Mouse (Mus musculus): ENCODE results near the gene Rab11a. TPM values are rescaled to one million over a fixed set of nuclear protein-coding genes. Genes with fewer than 3 reads are reported as not detected.
A peak's percentile ranks its signal among the peaks of the same experiment; 100 is the strongest.

Gene Rab11a
- polyA plus RNA-seq, 1 experiment, result 188 TPM

GRCm38 (mm10) chr9:64769066-64769695 is 31.6 kb upstream of the Rab11a start:
- Histone ChIP-seq H3K36me3 (ENCODE audit: control insufficient read depth, insufficient read depth, low read length) (no peaks in the 10 kb centered on the region), H3K27me3 (replicated peaks; ENCODE audit: control insufficient read depth, insufficient read depth, low read length) (no peaks in the 10 kb centered on the region), H3K4me1 (ENCODE audit: control insufficient read depth, insufficient read depth, low read length) (no peaks in the 10 kb centered on the region), H3K27ac (ENCODE audit: insufficient read depth, low read depth, low read length) (no peak overlapping the region), H3K4me3 (ENCODE audit: insufficient read depth, low read depth, low read length) (no peak overlapping the region)
- TF ChIP-seq POLR2A (IDR thresholded peaks at IDR 0.05; ENCODE audit: low read depth, low read length) (no peak), CTCF (conservative IDR thresholded peaks at IDR 0.05; ENCODE audit: insufficient read depth, insufficient read length, low read depth, low read length) (peak; percentile 49)
- WGBS, result 55% methylated on average over 9 of the region's 9 CpGs
- peak; percentile 26 for DNase-seq

- 53% methylated on average over 1 of the region's 1 CpGs for WGBS
- no peak overlapping the region for H3K4me3 ChIP-seq (ENCODE audit: insufficient read depth, low read depth, low read length)
- H3K4me1 ChIP-seq (ENCODE audit: control insufficient read depth, insufficient read depth, low read length), result no peaks in the 10 kb centered on the region
- H3K27ac ChIP-seq (ENCODE audit: insufficient read depth, low read depth, low read length), result no peak overlapping the region
- no peak for TF ChIP-seq POLR2A (IDR thresholded peaks at IDR 0.05; ENCODE audit: low read depth, low read length)
- TF ChIP-seq CTCF (conservative IDR thresholded peaks at IDR 0.05; ENCODE audit: insufficient read depth, insufficient read length, low read depth, low read length), result no peak
- H3K27me3 ChIP-seq (replicated peaks; ENCODE audit: control insufficient read depth, insufficient read depth, low read length), result no peaks in the 10 kb centered on the region
- no peaks in the 10 kb centered on the region for H3K36me3 ChIP-seq (ENCODE audit: control insufficient read depth, insufficient read depth, low read length)
- DNase-seq, result no peak
Measured at GRCm38 (mm10) chr9:64767796-64768195, 30.2 kb upstream of the Rab11a start.

GRCm38 (mm10) chr9:64766136-64766535 is 28.6 kb upstream of the Rab11a start:
- no peak overlapping the region for H3K27ac ChIP-seq (ENCODE audit: insufficient read depth, low read depth, low read length)
- WGBS, result 95% methylated on average over 3 of the region's 3 CpGs
- TF ChIP-seq POLR2A (IDR thresholded peaks at IDR 0.05; ENCODE audit: low read depth, low read length) (no peak), CTCF (conservative IDR thresholded peaks at IDR 0.05; ENCODE audit: insufficient read depth, insufficient read length, low read depth, low read length) (no peak)
- no peak for DNase-seq
- no peaks in the 10 kb centered on the region for H3K4me1 ChIP-seq (ENCODE audit: control insufficient read depth, insufficient read depth, low read length)
- no peaks in the 10 kb centered on the region for H3K36me3 ChIP-seq (ENCODE audit: control insufficient read depth, insufficient read depth, low read length)
- no peaks in the 10 kb centered on the region for H3K27me3 ChIP-seq (replicated peaks; ENCODE audit: control insufficient read depth, insufficient read depth, low read length)
- H3K4me3 ChIP-seq (ENCODE audit: insufficient read depth, low read depth, low read length), result no peak overlapping the region

- no peak overlapping the region for H3K27ac ChIP-seq (ENCODE audit: insufficient read depth, low read depth, low read length)
- no peaks in the 10 kb centered on the region for H3K4me1 ChIP-seq (ENCODE audit: control insufficient read depth, insufficient read depth, low read length)
- no peaks in the 10 kb centered on the region for H3K36me3 ChIP-seq (ENCODE audit: control insufficient read depth, insufficient read depth, low read length)
- no peak overlapping the region for H3K4me3 ChIP-seq (ENCODE audit: insufficient read depth, low read depth, low read length)
- TF ChIP-seq CTCF (conservative IDR thresholded peaks at IDR 0.05; ENCODE audit: insufficient read depth, insufficient read length, low read depth, low read length), result no peak
- TF ChIP-seq POLR2A (IDR thresholded peaks at IDR 0.05; ENCODE audit: low read depth, low read length), result no peak
- DNase-seq, result no peak
- H3K27me3 ChIP-seq (replicated peaks; ENCODE audit: control insufficient read depth, insufficient read depth, low read length), result no peaks in the 10 kb centered on the region
- 92% methylated on average over 2 of the region's 2 CpGs for WGBS
Measured at GRCm38 (mm10) chr9:64764824-64765223, 27.3 kb upstream of the Rab11a start.

GRCm38 (mm10) chr9:64758052-64758451 is 20.5 kb upstream of the Rab11a start:
- no peak for DNase-seq
- no peak overlapping the region for H3K27ac ChIP-seq (ENCODE audit: insufficient read depth, low read depth, low read length)
- no peak overlapping the region for H3K4me3 ChIP-seq (ENCODE audit: insufficient read depth, low read depth, low read length)
- H3K36me3 ChIP-seq (ENCODE audit: control insufficient read depth, insufficient read depth, low read length), result no peaks in the 10 kb centered on the region
- no peaks in the 10 kb centered on the region for H3K27me3 ChIP-seq (replicated peaks; ENCODE audit: control insufficient read depth, insufficient read depth, low read length)
- WGBS, result 79% methylated on average over 14 of the region's 14 CpGs
- H3K4me1 ChIP-seq (ENCODE audit: control insufficient read depth, insufficient read depth, low read length), result no peaks in the 10 kb centered on the region
- TF ChIP-seq POLR2A (IDR thresholded peaks at IDR 0.05; ENCODE audit: low read depth, low read length) (no peak), CTCF (conservative IDR thresholded peaks at IDR 0.05; ENCODE audit: insufficient read depth, insufficient read length, low read depth, low read length) (no peak)

- Histone ChIP-seq H3K27me3 (replicated peaks; ENCODE audit: control insufficient read depth, insufficient read depth, low read length) (no peaks in the 10 kb centered on the region), H3K36me3 (ENCODE audit: control insufficient read depth, insufficient read depth, low read length) (no peaks in the 10 kb centered on the region), H3K4me3 (ENCODE audit: insufficient read depth, low read depth, low read length) (no peak overlapping the region), H3K4me1 (ENCODE audit: control insufficient read depth, insufficient read depth, low read length) (no peaks in the 10 kb centered on the region), H3K27ac (ENCODE audit: insufficient read depth, low read depth, low read length) (no peak overlapping the region)
- no peak for DNase-seq
- no peak for TF ChIP-seq CTCF (conservative IDR thresholded peaks at IDR 0.05; ENCODE audit: insufficient read depth, insufficient read length, low read depth, low read length)
- no peak for TF ChIP-seq POLR2A (IDR thresholded peaks at IDR 0.05; ENCODE audit: low read depth, low read length)
- 88% methylated on average over 5 of the region's 5 CpGs for WGBS
Measured at GRCm38 (mm10) chr9:64752575-64752974, 15.0 kb upstream of the Rab11a start.

- Histone ChIP-seq H3K4me3 (ENCODE audit: insufficient read depth, low read depth, low read length) (no peak overlapping the region), H3K27ac (ENCODE audit: insufficient read depth, low read depth, low read length) (no peak overlapping the region), H3K36me3 (ENCODE audit: control insufficient read depth, insufficient read depth, low read length) (no peaks in the 10 kb centered on the region), H3K4me1 (ENCODE audit: control insufficient read depth, insufficient read depth, low read length) (no peaks in the 10 kb centered on the region), H3K27me3 (replicated peaks; ENCODE audit: control insufficient read depth, insufficient read depth, low read length) (no peaks in the 10 kb centered on the region)
- WGBS, result 76% methylated on average over 6 of the region's 6 CpGs
- no peak for TF ChIP-seq CTCF (conservative IDR thresholded peaks at IDR 0.05; ENCODE audit: insufficient read depth, insufficient read length, low read depth, low read length)
- DNase-seq, result no peak
Measured at GRCm38 (mm10) chr9:64749314-64749713, 11.8 kb upstream of the Rab11a start.
